Mouse (Mus musculus) gastrocnemius, postnatal 4 days (tissue): ENCODE data around the gene Rab11b. TPM values are rescaled to one million over a fixed set of nuclear protein-coding genes. Genes with fewer than 3 reads are reported as not detected.

ENCODE experiments used
- DNase-seq, 2 experiments: peaks; one replicate each; pipeline ENCODE4 v3.0.0; 2021 to 2022; ENCODE audit warnings: low spot score in 2 of 2, mixed read lengths in 2 of 2
- long read RNA-seq, 2 experiments: library from polyadenylated mRNA; stranded (forward); transcript quantifications; one replicate each; pipeline ENCODE4 v2.0.0; 2021
- total RNA-seq, 2 experiments: library from RNA; stranded (reverse); gene quantifications; 2 replicates each; pipeline ENCODE4 v1.2.3; 2021

Rab11b gene
- total RNA-seq: 100 to 1,000 TPM; 194 to 218 TPM
- long read RNA-seq, experiment 1, full-length matches to known transcripts: 327 of 343 reads
- long read RNA-seq, experiment 1, partial matches to known transcripts: 6 of 343 reads
- long read RNA-seq, experiment 1, other reads (novel, unspliced or antisense): 10 of 343 reads
- long read RNA-seq, experiment 2, full-length matches to known transcripts: 302 of 333 reads
- long read RNA-seq, experiment 2, partial matches to known transcripts: 13 of 333 reads
- long read RNA-seq, experiment 2, other reads (novel, unspliced or antisense): 18 of 333 reads

GRCm38 (mm10) chr17:33760255-33761165 is at the start of gene Rab11b:
Gene Rab11b, minus strand, starts transcription at chr17:33760530.
- DNase-seq: peak; percentile 95 to 99

GRCm38 (mm10) chr17:33808192-33808591 is 47.9 kb upstream of the Rab11b start:
- DNase-seq: no peak

GRCm38 (mm10) chr17:33807181-33807888 is 47.0 kb upstream of the Rab11b start:
- no peak for DNase-seq

GRCm38 (mm10) chr17:33804745-33805144 is 44.4 kb upstream of the Rab11b start:
- no peak for DNase-seq

GRCm38 (mm10) chr17:33804205-33804604 is 43.9 kb upstream of the Rab11b start:
- no peak for DNase-seq

GRCm38 (mm10) chr17:33802221-33802620 is 41.9 kb upstream of the Rab11b start:
- no peak for DNase-seq

- DNase-seq: no peak
Measured at GRCm38 (mm10) chr17:33799277-33799676, 38.9 kb upstream of the Rab11b start.

GRCm38 (mm10) chr17:33798306-33798705 is 38.0 kb upstream of the Rab11b start:
- DNase-seq: no peak

- no peak for DNase-seq
Measured at GRCm38 (mm10) chr17:33788732-33789131, 28.4 kb upstream of the Rab11b start.

- no peak for DNase-seq
Measured at GRCm38 (mm10) chr17:33786375-33786774, 26.0 kb upstream of the Rab11b start.

GRCm38 (mm10) chr17:33784939-33785338 is 24.6 kb upstream of the Rab11b start:
- no peak for DNase-seq

- peak; percentile 55 to 86 for DNase-seq
Measured at GRCm38 (mm10) chr17:33783408-33783807, 23.1 kb upstream of the Rab11b start.

GRCm38 (mm10) chr17:33782067-33782466 is 21.7 kb upstream of the Rab11b start:
- DNase-seq: no peak

- peak; percentile 54 to 81 for DNase-seq
Measured at GRCm38 (mm10) chr17:33781124-33781977, 21.0 kb upstream of the Rab11b start, which contains the start of gene Angptl4. Gene Angptl4, minus strand, starts transcription at chr17:33781830.

GRCm38 (mm10) chr17:33780431-33780830 is 20.1 kb upstream of the Rab11b start:
- DNase-seq: peak in 1 of 2 experiments; percentile 53

GRCm38 (mm10) chr17:33779967-33780295 is 19.6 kb upstream of the Rab11b start:
- no peak for DNase-seq

GRCm38 (mm10) chr17:33779271-33779966 is 19.1 kb upstream of the Rab11b start:
- DNase-seq: peak; percentile 90 to 98

GRCm38 (mm10) chr17:33775287-33775686 is 15.0 kb upstream of the Rab11b start:
- no peak for DNase-seq

- DNase-seq: no peak
Measured at GRCm38 (mm10) chr17:33774573-33775155, 14.3 kb upstream of the Rab11b start.
